Mouse (Mus musculus): ENCODE measurements at regions not wholly inside any gene's neighbourhood (a gene's known extent, or its start where the extent isn't known, plus 50 kb on each side); places are given as distances from the start of the nearest gene placed in this dataset.

DNA sequence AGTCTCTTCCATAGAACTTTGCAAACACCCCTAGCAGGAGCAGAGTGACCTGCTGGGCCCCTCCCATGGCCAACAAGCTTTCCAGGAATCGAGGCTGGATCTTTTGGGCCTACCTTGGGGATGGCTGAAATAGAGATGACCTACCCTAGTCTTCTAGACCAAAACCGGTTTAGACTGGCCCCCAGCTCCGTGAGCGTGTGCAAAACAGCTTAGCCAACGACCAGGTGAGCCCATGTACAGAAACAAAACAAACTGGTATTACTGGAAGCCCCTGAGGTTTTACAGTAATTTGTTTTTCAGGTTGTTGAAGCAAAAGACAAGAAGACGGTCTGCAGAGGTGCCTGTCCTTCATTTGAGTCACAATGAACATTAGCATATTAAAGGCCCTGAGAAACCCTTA, 203.1 kb downstream of the Bcor start:
- no peak for DNase-seq (ENCODE audit: extremely low spot score, low spot score)
- H3K27me3 ChIP-seq (ENCODE audit: poor library complexity, severe bottlenecking) = peaks cover 67% of the 10 kb centered on the region
- H3K36me3 ChIP-seq (replicated peaks) = no peaks in the 10 kb centered on the region
- peaks cover 8% of the 10 kb centered on the region; the same call in 1 of the 2 replicates for H3K9me3 ChIP-seq
- H3K4me1 ChIP-seq = no peaks in the 10 kb centered on the region; the same call in 1 of the 2 replicates
- WGBS = 51% methylated on average over 6 of the region's 6 CpGs
- H3K27ac ChIP-seq = no peak overlapping the region
- H3K4me3 ChIP-seq = no peak overlapping the region

DNA sequence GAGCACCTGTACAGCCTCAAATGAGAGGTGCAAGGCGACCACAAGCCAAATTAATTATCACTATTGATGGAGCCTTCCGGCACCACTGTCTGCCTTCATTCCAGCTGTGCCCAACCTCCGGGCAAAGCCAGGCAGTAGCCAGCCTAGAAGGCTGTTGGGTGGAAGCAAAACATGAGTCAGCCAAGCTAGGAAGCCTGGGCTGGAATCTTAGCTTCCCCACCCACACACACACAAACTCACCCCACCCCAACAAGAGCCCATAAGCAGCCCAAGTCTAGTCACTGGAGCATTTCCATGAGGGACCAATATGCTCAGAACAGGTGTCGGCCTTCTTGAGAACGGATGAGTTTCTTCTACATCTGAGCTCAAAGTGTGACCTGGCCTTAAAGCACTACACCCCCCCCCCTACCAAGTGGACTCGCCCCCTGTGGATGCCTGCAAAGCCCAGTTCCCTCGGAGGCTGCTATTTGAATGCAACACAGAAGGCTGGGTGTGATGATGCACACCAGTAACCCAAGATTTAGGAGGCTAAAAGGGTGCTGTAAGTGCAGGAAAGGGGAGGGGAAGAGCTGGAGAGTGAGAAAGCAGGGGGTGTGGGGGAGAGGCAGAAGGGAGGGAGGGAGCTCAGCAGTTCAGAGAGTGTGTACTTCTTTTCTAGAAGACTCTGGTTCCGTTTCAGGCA, 200.1 kb downstream of the Bcor start:
- peaks cover 85% of the 10 kb centered on the region for H3K27me3 ChIP-seq (ENCODE audit: poor library complexity, severe bottlenecking)
- no peak overlapping the region for H3K27ac ChIP-seq
- H3K36me3 ChIP-seq (replicated peaks) = no peaks in the 10 kb centered on the region
- no peak for DNase-seq (ENCODE audit: extremely low spot score, low spot score)
- no peak overlapping the region for H3K4me3 ChIP-seq
- no peaks in the 10 kb centered on the region; the same call in 1 of the 2 replicates for H3K4me1 ChIP-seq
- 74% methylated on average over 8 of the region's 8 CpGs for WGBS
- no peaks in the 10 kb centered on the region for H3K9me3 ChIP-seq

DNA sequence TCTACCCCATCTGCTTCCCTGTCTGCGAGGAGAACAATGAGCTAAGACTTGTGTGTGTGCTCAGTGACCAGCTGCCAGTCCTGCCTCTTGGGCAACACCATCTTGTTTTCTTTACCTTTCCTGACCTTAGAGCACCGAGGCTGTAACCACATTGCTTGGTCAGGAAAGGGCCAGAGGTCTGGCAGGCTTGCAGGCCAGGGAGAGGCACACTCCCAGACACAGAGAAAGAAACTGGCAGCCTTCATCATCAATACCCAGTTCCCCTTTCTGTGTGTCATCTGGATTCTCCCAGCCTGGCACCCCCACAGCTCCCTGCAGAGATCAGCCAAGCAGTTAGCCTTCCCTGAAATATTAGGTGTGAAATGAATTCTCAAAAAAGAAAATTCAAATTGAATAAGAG, 198.8 kb downstream of the Bcor start:
- no peak for DNase-seq (ENCODE audit: extremely low spot score, low spot score)
- no peaks in the 10 kb centered on the region for H3K9me3 ChIP-seq
- no peaks in the 10 kb centered on the region for H3K36me3 ChIP-seq (replicated peaks)
- H3K27ac ChIP-seq = no peak overlapping the region
- peaks cover 83% of the 10 kb centered on the region for H3K27me3 ChIP-seq (ENCODE audit: poor library complexity, severe bottlenecking)
- WGBS = 53% methylated on average over 2 of the region's 2 CpGs
- no peak overlapping the region for H3K4me3 ChIP-seq
- no peaks in the 10 kb centered on the region; the same call in 1 of the 2 replicates for H3K4me1 ChIP-seq

DNA sequence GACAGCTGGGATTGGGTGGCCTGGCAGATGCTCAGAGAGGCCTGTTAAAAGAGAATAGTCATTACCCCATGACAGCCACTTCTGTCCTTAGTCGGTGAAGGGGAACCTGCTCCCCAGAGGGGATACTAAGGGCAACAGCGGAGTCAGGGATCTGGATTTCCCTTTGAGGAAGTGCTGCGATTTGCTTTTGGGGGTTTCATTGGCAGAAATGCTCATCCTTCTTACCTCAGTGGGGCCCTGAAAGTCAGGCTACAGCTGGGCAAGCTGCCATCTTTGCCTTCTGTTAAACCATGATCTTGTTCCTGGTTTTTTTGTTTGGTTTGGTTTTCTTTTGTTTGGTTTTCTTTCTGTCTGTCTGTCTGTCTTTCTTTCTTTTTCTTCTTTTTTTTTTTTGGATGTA, 195.7 kb downstream of the Bcor start:
- DNase-seq (ENCODE audit: extremely low spot score, low spot score) = no peak
- Histone ChIP-seq H3K9me3 (no peaks in the 10 kb centered on the region), H3K27me3 (ENCODE audit: poor library complexity, severe bottlenecking) (peaks cover 85% of the 10 kb centered on the region), H3K27ac (no peak overlapping the region), H3K36me3 (replicated peaks) (no peaks in the 10 kb centered on the region), H3K4me3 (no peak overlapping the region), H3K4me1 (no peaks in the 10 kb centered on the region; the same call in 1 of the 2 replicates)
- WGBS = 53% methylated on average over 3 of the region's 3 CpGs

DNA sequence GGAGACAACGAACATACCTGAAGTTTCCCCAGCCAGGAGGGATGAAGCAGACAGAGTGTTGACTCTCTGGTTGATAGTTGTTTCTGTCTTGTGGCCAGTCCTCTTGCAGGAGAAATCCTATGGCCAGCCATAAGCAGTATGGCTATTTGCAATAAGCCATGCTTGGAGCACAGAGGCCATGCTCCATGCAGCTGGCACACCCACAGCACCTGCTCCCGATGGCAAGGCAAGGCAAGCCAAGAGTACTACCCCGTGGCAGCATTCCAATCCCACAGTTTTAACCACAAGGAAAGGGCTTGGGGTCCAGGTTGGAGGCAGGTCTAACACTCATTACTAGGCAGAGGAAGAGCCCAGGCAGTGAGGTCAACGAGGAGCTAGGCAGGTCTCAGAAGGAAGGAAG, 181.5 kb downstream of the Bcor start:
- H3K4me1 ChIP-seq = no peaks in the 10 kb centered on the region
- no peak overlapping the region for H3K4me3 ChIP-seq
- no peak overlapping the region for H3K27ac ChIP-seq
- peaks cover 99% of the 10 kb centered on the region for H3K27me3 ChIP-seq (ENCODE audit: poor library complexity, severe bottlenecking)
- H3K36me3 ChIP-seq (replicated peaks) = no peaks in the 10 kb centered on the region
- 83% methylated on average over 4 of the region's 4 CpGs for WGBS
- no peak for DNase-seq (ENCODE audit: extremely low spot score, low spot score)
- H3K9me3 ChIP-seq = no peaks in the 10 kb centered on the region

DNA sequence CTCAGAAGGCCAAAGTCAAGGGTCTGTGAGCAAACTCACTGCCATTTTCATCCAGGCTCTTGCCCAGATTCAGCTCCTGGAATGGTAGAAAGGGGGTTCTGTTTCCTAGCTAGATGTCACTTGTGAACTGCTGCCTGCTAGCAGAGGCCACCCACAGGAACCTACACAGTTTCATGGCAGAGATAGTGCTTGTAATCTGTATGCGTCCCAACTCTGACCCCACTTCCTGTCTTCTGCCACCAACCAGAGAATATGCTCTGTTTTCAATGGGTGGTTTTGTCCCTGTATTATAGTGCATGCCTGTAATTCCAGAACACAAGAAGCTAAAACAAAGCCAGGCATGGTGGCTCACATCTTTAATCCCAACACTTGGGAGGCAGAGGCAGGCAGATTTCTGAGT, 176.9 kb downstream of the Bcor start:
- Histone ChIP-seq H3K27me3 (ENCODE audit: poor library complexity, severe bottlenecking) (peaks cover 89% of the 10 kb centered on the region), H3K9me3 (no peaks in the 10 kb centered on the region), H3K36me3 (replicated peaks) (no peaks in the 10 kb centered on the region), H3K27ac (no peak overlapping the region), H3K4me1 (peaks cover 7% of the 10 kb centered on the region), H3K4me3 (no peak overlapping the region)
- 86% methylated on average over 1 of the region's 1 CpGs for WGBS
- no peak for DNase-seq (ENCODE audit: extremely low spot score, low spot score)

All from forebrain, embryonic 10.5 days (tissue).